Mouse (Mus musculus) inflammation-experienced regulatory T-cells, adult 16 weeks (primary cell): ENCODE measurements around the gene Gm5849. TPM values are rescaled to one million over a fixed set of nuclear protein-coding genes. Genes with fewer than 3 reads are reported as not detected.

ENCODE experiments used
- polyA plus RNA-seq: library from polyadenylated mRNA; unstranded; fragments of 100-300 nt; shearing (Covaris generic); gene quantifications from one replicate; pipeline ENCODE4 v1.2.1, GENCODE M21; 2017

Gene Gm5849
- polyA plus RNA-seq = not detected

GRCm38 (mm10) chr3:90777776-90778175, at the start of gene Gm5849:
TSS of gene Gm5849 (minus strand) at chr3:90777876.

GRCm38 (mm10) chr3:90726606-90727005, 51.1 kb downstream of the Gm5849 start, which contains the start of gene Pglyrp4:
TSS of gene Pglyrp4 (plus strand) at chr3:90726906.

Other genes with a start within 250 kb of the Gm5849 start
- gene S100a16, start 240.6 kb downstream of the Gm5849 start, polyA plus RNA-seq = 0.43 TPM
- gene S100a3, start 217.3 kb downstream of the Gm5849 start, polyA plus RNA-seq = 2.4 TPM
- gene S100a2, start 187.6 kb downstream of the Gm5849 start, polyA plus RNA-seq = 1.1 TPM
- gene Gm42674, start 176.0 kb downstream of the Gm5849 start, polyA plus RNA-seq = not detected
- gene S100a4, start 174.1 kb downstream of the Gm5849 start, polyA plus RNA-seq = 209 TPM
- gene S100a5, start 169.4 kb downstream of the Gm5849 start, polyA plus RNA-seq = not detected
- 374 TPM for gene S100a6, start 165.0 kb downstream of the Gm5849 start, polyA plus RNA-seq
- not detected for gene S100a7a, start 123.9 kb downstream of the Gm5849 start, polyA plus RNA-seq
- gene S100a8, start 108.9 kb downstream of the Gm5849 start, polyA plus RNA-seq = not detected
- gene S100a9, start 82.2 kb downstream of the Gm5849 start, polyA plus RNA-seq = not detected
- not detected for gene Pglyrp4, start 51.0 kb downstream of the Gm5849 start, polyA plus RNA-seq